Mouse (Mus musculus): Measurements from ENCODE around the gene Nthl1.

DNA sequence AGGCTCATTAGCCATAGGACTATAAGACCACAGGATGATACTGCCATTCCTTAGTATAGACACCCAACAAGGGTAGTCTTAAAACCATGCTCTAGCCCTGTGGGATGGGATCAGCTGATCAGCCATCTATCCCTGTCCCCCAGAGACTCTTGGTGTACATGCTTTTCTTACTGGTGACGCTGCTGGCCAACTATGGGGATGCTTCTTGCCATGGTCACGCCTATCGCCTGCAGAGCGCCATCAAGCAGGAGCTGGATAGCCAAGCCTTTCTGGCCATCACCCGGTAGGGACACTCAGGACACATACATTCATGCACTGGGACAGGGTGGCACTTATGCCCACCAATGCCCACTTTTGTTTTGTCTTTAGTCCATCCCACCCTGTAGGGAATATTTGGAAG is 40.8 kb upstream of the Nthl1 start:
- no peak for TF ChIP-seq CTCF (IDR thresholded peaks at IDR 0.05; ENCODE audit: control insufficient read depth, insufficient read depth, insufficient read length)
- TF ChIP-seq CEBPB (IDR thresholded peaks at IDR 0.05; ENCODE audit: low read depth), result no peak
- TF ChIP-seq MYOD1 (IDR thresholded peaks at IDR 0.05; ENCODE audit: control insufficient read depth, insufficient read length, low read depth), result no peak
- TF ChIP-seq MAX (IDR thresholded peaks at IDR 0.05), result no peak

All from C2C12 (cell line).